Mouse (Mus musculus) liver, embryonic 13.5 days (tissue): ENCODE results near the gene Kdm1b. TPM values are rescaled to one million over a fixed set of nuclear protein-coding genes. Genes with fewer than 3 reads are reported as not detected.

Experiments
- ATAC-seq: fragments of 200-750 bp; cut with Nextera tagmentation; 2 replicates; pipeline ENCODE4 v1.8.0; 2017; ENCODE audit warnings: low read depth, mild to moderate bottlenecking, moderate number of reproducible peaks, moderate library complexity
- DNase-seq: peaks from one replicate; pipeline ENCODE4 v3.0.0; 2022
- H3K27ac ChIP-seq: fragments of 300-500 bp; sonication (generic); 2 replicates; pipeline ENCODE4 v1.5.1; 2015; ENCODE audit warnings: moderate library complexity, mild to moderate bottlenecking, inconsistent platforms
- H3K27me3 ChIP-seq: fragments of 300-500 bp; sonication (generic); 2 replicates; pipeline ENCODE4 v1.6.1; 2015; ENCODE audit warnings: mild to moderate bottlenecking, inconsistent platforms
- H3K36me3 ChIP-seq: fragments of 300-500 bp; sonication (generic); 2 replicates; pipeline ENCODE4 v1.6.1; 2015; ENCODE audit warnings: mild to moderate bottlenecking, inconsistent platforms
- H3K4me1 ChIP-seq: fragments of 300-500 bp; sonication (generic); replicated peaks from 2 replicates; pipeline ENCODE4 v1.6.1; 2015; ENCODE audit warnings: inconsistent platforms
- H3K4me2 ChIP-seq: fragments of 300-500 bp; sonication (generic); 2 replicates; pipeline ENCODE4 v1.6.1; 2015; ENCODE audit warnings: inconsistent platforms, mild to moderate bottlenecking, moderate library complexity
- H3K4me3 ChIP-seq: fragments of 300-500 bp; sonication (generic); replicated peaks from 2 replicates; pipeline ENCODE4 v1.5.1; 2015; ENCODE audit warnings: mild to moderate bottlenecking, inconsistent platforms
- H3K9ac ChIP-seq: fragments of 300-500 bp; sonication (generic); 2 replicates; pipeline ENCODE4 v1.6.1; 2015; ENCODE audit warnings: mild to moderate bottlenecking, inconsistent platforms
- H3K9me3 ChIP-seq: fragments of 300-500 bp; sonication (generic); replicated peaks from 2 replicates; pipeline ENCODE4 v1.6.1; 2016; ENCODE audit warnings: inconsistent platforms
- WGBS: fragments of 180-500 bp; shearing (Covaris S2); methylation state at CpG from one replicate; pipeline ENCODE4 v1.1.7; 2015; ENCODE audit not compliant: insufficient replicate concordance; 5-methylcytosine and 5-hydroxymethylcytosine counted together
- polyA plus RNA-seq: library from polyadenylated mRNA; unstranded; fragments of >200 nt; fragmentation: Nextera tagmentation; extraction: Ambion mirVana; gene quantifications from 2 replicates; pipeline ENCODE4 v1.2.1, GENCODE M21; 2015

Gene Kdm1b
- polyA plus RNA-seq, 1 experiment from 2014 or later, result 3.0 TPM

- H3K27ac ChIP-seq, result peak overlapping the region; percentile 98
- H3K4me1 ChIP-seq, result peaks cover 85% of the 10 kb centered on the region
- no peaks in the 10 kb centered on the region for H3K27me3 ChIP-seq
- ATAC-seq (peak; percentile 64), DNase-seq (no peak)
- peak overlapping the region; percentile 53 for H3K9ac ChIP-seq
- H3K36me3 ChIP-seq, result no peaks in the 10 kb centered on the region
- WGBS, result 42% methylated on average over 3 of the region's 3 CpGs
- peak overlapping the region; percentile 25 for H3K4me3 ChIP-seq
- H3K4me2 ChIP-seq, result peak overlapping the region; percentile 54
- no peaks in the 10 kb centered on the region for H3K9me3 ChIP-seq
Measured at GRCm38 (mm10) chr13:47111185-47111584, 67.9 kb downstream of the Kdm1b start.

DNA sequence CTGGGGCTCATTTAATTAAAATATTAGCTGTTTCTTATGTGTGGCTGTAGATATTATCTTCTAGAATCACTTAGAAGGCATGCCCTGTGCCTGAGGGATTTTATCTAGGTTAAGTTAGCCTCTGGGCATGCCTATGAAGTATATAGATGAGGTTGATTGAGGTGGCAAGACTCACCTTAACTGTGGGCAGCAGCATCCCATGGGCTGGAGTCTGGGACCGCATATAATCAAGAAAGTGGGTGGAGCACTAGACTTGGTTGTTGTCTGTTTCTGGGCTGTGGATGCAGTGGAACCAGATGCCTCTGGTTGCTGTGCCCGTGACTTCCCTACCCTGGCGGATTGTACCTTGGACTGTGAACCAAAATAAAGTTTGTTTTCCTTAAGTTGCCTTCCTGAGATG, 68.8 kb downstream of the Kdm1b start:
- Histone ChIP-seq H3K27ac (peak overlapping the region; percentile 98), H3K36me3 (no peaks in the 10 kb centered on the region), H3K27me3 (no peaks in the 10 kb centered on the region), H3K9ac (peak overlapping the region; percentile 53), H3K9me3 (no peaks in the 10 kb centered on the region), H3K4me2 (peak overlapping the region; percentile 54), H3K4me1 (peaks cover 89% of the 10 kb centered on the region), H3K4me3 (peak overlapping the region; percentile 18; the same call in 1 of the 2 replicates)
- DNase-seq (peak; percentile 60), ATAC-seq (peak; percentile 11; the same call in 1 of the 2 replicates)
- 58% methylated on average over 3 of the region's 3 CpGs for WGBS

- Histone ChIP-seq H3K4me1 (peaks cover 81% of the 10 kb centered on the region), H3K27me3 (no peaks in the 10 kb centered on the region), H3K9ac (peak overlapping the region; percentile 65), H3K9me3 (no peaks in the 10 kb centered on the region), H3K4me3 (0 out of 2 replicates have a peak overlapping the region, but pooled peaks have one; percentile 0), H3K4me2 (peak overlapping the region; percentile 54), H3K27ac (peak overlapping the region; percentile 98), H3K36me3 (no peaks in the 10 kb centered on the region)
- 8% methylated on average over 3 of the region's 3 CpGs for WGBS
- ATAC-seq, result peak; percentile 77
- DNase-seq, result peak; percentile 79
Measured at GRCm38 (mm10) chr13:47112924-47113323, 69.6 kb downstream of the Kdm1b start.

- peak; percentile 57 for ATAC-seq
- H3K36me3 ChIP-seq, result no peaks in the 10 kb centered on the region
- H3K9me3 ChIP-seq, result no peaks in the 10 kb centered on the region
- H3K4me1 ChIP-seq, result peaks cover 51% of the 10 kb centered on the region
- H3K4me2 ChIP-seq, result 0 out of 2 replicates have a peak overlapping the region, but pooled peaks have one; percentile 10
- DNase-seq, result peak; percentile 62
- WGBS, result 49% methylated on average over 3 of the region's 3 CpGs
- peak overlapping the region; percentile 69 for H3K27ac ChIP-seq
- H3K4me3 ChIP-seq, result no peak overlapping the region
- peaks cover 15% of the 10 kb centered on the region for H3K27me3 ChIP-seq
- H3K9ac ChIP-seq, result peak overlapping the region; percentile 43; the same call in 1 of the 2 replicates
Measured at GRCm38 (mm10) chr13:47116000-47116399, 72.7 kb downstream of the Kdm1b start.

DNA sequence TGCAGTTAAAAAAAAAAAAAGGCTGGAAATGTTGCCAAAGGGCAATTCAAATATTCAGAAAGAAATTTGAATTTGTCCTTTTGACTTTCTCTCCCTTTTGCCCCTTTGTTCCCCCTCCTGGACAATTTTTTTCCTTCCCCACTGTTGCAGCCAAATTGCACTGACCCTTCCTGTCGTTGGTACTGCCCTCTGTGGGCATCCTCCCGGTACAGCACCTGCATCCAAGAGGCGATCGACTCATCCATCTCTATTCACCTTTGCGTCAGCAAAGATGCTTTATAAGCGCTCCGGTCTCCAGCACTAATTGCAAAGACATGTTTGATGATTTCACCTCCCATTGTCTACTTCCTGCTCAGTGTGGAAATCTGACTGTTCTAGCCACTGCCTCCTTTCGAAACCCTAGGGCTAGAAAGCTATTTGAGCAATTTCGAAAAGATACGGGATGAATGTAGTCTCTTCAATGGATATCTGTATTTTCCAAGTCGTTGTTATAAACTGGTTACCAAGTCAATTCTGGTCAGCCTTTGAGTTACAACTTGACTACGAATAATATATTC, 78.1 kb downstream of the Kdm1b start:
- Histone ChIP-seq H3K27me3 (peaks cover 67% of the 10 kb centered on the region), H3K9ac (no peak overlapping the region), H3K4me2 (no peak overlapping the region), H3K9me3 (no peaks in the 10 kb centered on the region), H3K4me1 (peaks cover 24% of the 10 kb centered on the region), H3K27ac (no peak overlapping the region), H3K36me3 (no peaks in the 10 kb centered on the region), H3K4me3 (no peak overlapping the region)
- DNase-seq (no peak), ATAC-seq (no peak)
- WGBS, result 37% methylated on average over 12 of the region's 12 CpGs

GRCm38 (mm10) chr13:47122537-47123430, 79.5 kb downstream of the Kdm1b start, which contains the start of gene Rnf144b:
Rnf144b (plus strand) TSS chr13:47122656.
- H3K9ac ChIP-seq, result peak within 1 kb of the TSS; percentile 61
- H3K4me3 ChIP-seq, result peak within 1 kb of the TSS; percentile 57
- no peaks in the 10 kb centered on the region for H3K36me3 ChIP-seq
- H3K4me2 ChIP-seq, result peak within 1 kb of the TSS; percentile 67
- H3K27ac ChIP-seq, result no peak within 1 kb of the TSS
- ATAC-seq (no peak), DNase-seq (peak; percentile 44)
- H3K4me1 ChIP-seq, result peaks cover 18% of the 10 kb centered on the region
- WGBS, result 2% methylated on average over 55 of the region's 55 CpGs
- H3K27me3 ChIP-seq, result peaks cover 70% of the 10 kb centered on the region
- no peaks in the 10 kb centered on the region for H3K9me3 ChIP-seq

GRCm38 (mm10) chr13:47124449-47124848, 81.2 kb downstream of the Kdm1b start:
- H3K9ac ChIP-seq, result no peak overlapping the region
- no peak overlapping the region for H3K4me2 ChIP-seq
- H3K27ac ChIP-seq, result no peak overlapping the region
- H3K36me3 ChIP-seq, result no peaks in the 10 kb centered on the region
- no peak overlapping the region for H3K4me3 ChIP-seq
- no peaks in the 10 kb centered on the region for H3K9me3 ChIP-seq
- WGBS, result 51% methylated on average over 3 of the region's 3 CpGs
- DNase-seq, result no peak
- ATAC-seq, result peak; percentile 71
- H3K4me1 ChIP-seq, result peaks cover 18% of the 10 kb centered on the region
- H3K27me3 ChIP-seq, result peaks cover 70% of the 10 kb centered on the region

DNA sequence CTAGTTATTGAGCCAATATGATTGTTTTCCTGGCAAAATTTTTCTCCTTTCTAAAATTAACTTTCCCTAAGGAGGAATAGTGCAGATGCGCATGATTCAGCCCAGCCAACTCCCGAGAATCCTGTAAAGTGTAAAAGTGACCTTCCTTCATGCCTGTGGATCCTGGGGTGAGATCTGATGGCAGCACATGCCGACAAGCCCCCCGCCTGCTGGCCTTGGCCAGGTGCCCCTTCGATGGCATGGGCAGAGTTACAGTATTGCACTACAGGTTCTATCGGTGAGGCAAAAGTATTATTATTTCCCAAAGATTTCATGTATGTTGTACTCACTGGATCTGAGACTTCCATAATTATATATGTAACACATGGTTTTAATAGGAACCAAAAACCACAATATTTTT, 81.7 kb downstream of the Kdm1b start:
- peaks cover 18% of the 10 kb centered on the region for H3K4me1 ChIP-seq
- H3K36me3 ChIP-seq, result no peaks in the 10 kb centered on the region
- 78% methylated on average over 6 of the region's 6 CpGs for WGBS
- no peak overlapping the region for H3K27ac ChIP-seq
- DNase-seq, result no peak
- H3K27me3 ChIP-seq, result peaks cover 65% of the 10 kb centered on the region
- no peak overlapping the region for H3K9ac ChIP-seq
- no peak for ATAC-seq
- no peak overlapping the region for H3K4me2 ChIP-seq
- no peak overlapping the region for H3K4me3 ChIP-seq
- H3K9me3 ChIP-seq, result no peaks in the 10 kb centered on the region

DNA sequence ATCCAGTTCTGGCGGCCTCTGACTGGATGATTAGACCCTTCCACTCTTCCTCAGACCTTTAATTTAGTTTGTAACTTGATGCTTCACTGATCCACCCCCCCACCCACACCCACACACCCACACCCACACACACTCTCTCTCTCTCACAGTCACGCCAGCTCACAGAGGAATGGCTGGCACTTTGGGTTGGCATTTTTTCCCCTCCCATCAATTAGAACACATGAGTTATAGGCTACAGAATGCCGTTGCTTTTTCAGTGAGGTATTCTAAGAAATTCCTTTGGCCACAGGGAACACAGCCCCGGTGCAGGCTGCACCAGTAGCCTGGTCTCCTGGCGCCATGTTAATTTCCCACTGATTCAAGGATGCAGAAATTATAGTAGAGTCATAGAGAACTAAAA, 82.3 kb downstream of the Kdm1b start:
- peaks cover 60% of the 10 kb centered on the region for H3K27me3 ChIP-seq
- WGBS, result 63% methylated on average over 5 of the region's 5 CpGs
- DNase-seq (no peak), ATAC-seq (no peak)
- H3K4me3 ChIP-seq, result no peak overlapping the region
- H3K4me2 ChIP-seq, result no peak overlapping the region
- no peaks in the 10 kb centered on the region for H3K9me3 ChIP-seq
- H3K36me3 ChIP-seq, result no peaks in the 10 kb centered on the region
- H3K27ac ChIP-seq, result no peak overlapping the region
- H3K4me1 ChIP-seq, result peaks cover 18% of the 10 kb centered on the region
- H3K9ac ChIP-seq, result no peak overlapping the region

DNA sequence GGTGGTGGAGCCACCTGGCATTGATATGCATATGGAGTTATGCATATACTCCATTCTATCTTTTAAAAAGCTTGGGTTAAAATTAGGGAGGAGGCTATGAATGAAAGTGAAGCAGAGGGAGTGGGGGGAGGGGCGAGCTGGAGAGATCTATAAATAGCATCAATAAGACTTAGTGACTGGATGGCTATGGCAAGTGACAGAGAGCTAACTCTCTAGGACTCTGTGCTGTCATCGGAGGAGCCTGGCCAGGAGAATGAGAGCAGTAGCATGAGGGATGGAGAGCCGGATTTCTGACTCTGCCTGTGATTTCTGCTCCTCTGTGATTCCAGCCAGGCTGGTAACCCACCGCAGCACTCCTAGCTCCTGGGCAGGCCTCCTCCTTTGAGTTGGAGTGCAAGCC, 85.8 kb downstream of the Kdm1b start:
- H3K27ac ChIP-seq, result no peak overlapping the region
- no peak overlapping the region for H3K9ac ChIP-seq
- no peaks in the 10 kb centered on the region for H3K36me3 ChIP-seq
- 0 out of 2 replicates have a peak, but pooled peaks cover 4% of the 10 kb centered on the region for H3K4me1 ChIP-seq
- H3K4me3 ChIP-seq, result no peak overlapping the region
- peaks cover 34% of the 10 kb centered on the region for H3K27me3 ChIP-seq
- WGBS, result 66% methylated on average over 4 of the region's 4 CpGs
- no peak for DNase-seq
- ATAC-seq, result no peak
- H3K9me3 ChIP-seq, result no peaks in the 10 kb centered on the region
- no peak overlapping the region for H3K4me2 ChIP-seq

DNA sequence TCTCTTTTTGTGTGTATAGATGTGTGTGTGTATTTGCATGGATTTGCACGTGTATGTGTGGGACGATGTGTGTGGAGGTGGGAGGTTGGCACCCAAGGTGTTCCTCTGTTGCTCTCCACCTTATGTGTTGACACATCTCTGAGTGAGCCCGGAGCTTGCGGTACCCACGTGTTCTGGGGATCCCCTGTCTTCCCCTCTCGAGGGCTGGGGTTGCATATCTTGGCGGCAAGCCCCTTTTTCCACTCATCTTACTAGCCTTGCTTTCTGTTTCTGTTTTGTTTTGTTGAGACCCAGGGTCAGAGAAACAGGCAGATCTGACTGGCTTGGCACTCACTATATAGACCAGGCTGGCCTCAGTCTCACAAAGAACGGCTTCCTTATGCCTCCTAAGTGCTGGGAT, 89.8 kb downstream of the Kdm1b start:
- no peaks in the 10 kb centered on the region for H3K36me3 ChIP-seq
- WGBS, result 77% methylated on average over 8 of the region's 8 CpGs
- 0 out of 2 replicates have a peak, but pooled peaks cover 4% of the 10 kb centered on the region for H3K4me1 ChIP-seq
- H3K9me3 ChIP-seq, result no peaks in the 10 kb centered on the region
- H3K27ac ChIP-seq, result no peak overlapping the region
- peaks cover 10% of the 10 kb centered on the region for H3K27me3 ChIP-seq
- no peak overlapping the region for H3K4me3 ChIP-seq
- DNase-seq, result no peak
- no peak for ATAC-seq
- H3K4me2 ChIP-seq, result no peak overlapping the region
- no peak overlapping the region for H3K9ac ChIP-seq
